Mouse (Mus musculus): ENCODE results near the gene Gm44511. TPM values are rescaled to one million over a fixed set of nuclear protein-coding genes. Genes with fewer than 3 reads are reported as not detected.
"Not testable (repeated sequence)": the region's sequence is repeated elsewhere in the genome, so short reads cannot be mapped to it uniquely, and the experiment has no call there.

The Gm44511 gene
- polyA plus RNA-seq, 1 experiment from 2014 or later, result not detected

- no peaks in the 10 kb centered on the region; the same call in 1 of the 2 replicates for H3K4me1 ChIP-seq (replicated peaks; ENCODE audit: insufficient read depth, low read length)
- H3K4me3 ChIP-seq (replicated peaks; ENCODE audit: low read depth, low read length), result no peak overlapping the region
- H3K27me3 ChIP-seq (ENCODE audit: insufficient read depth, low read length), result no peaks in the 10 kb centered on the region
- no peak overlapping the region for H3K9ac ChIP-seq (ENCODE audit: low read depth, low read length)
- DNase-seq (ENCODE audit: low spot score) (no peak), ATAC-seq (replicated peaks; ENCODE audit: low FRiP score, low read depth) (no peak)
- TF ChIP-seq CTCF (IDR thresholded peaks at IDR 0.05; ENCODE audit: low read depth), result no peak
- no peaks in the 10 kb centered on the region for H3K36me3 ChIP-seq (ENCODE audit: insufficient read depth, low read length)
- 78% methylated on average over 1 of the region's 1 CpGs for WGBS
- no peak overlapping the region for H3K27ac ChIP-seq
- no peak overlapping the region for H3K4me2 ChIP-seq (ENCODE audit: low read length)
- H3K9me3 ChIP-seq (replicated peaks; ENCODE audit: low read length), result no peaks in the 10 kb centered on the region
Measured at GRCm38 (mm10) chr6:128788517-128788916, 37.6 kb downstream of the Gm44511 start.

GRCm38 (mm10) chr6:128786396-128786795, 39.7 kb downstream of the Gm44511 start:
- WGBS, result 97% methylated on average over 1 of the region's 1 CpGs
- H3K36me3 ChIP-seq (ENCODE audit: insufficient read depth, low read length); H3K9ac ChIP-seq (ENCODE audit: low read depth, low read length); DNase-seq (ENCODE audit: low spot score); H3K4me2 ChIP-seq (ENCODE audit: low read length); H3K27me3 ChIP-seq (ENCODE audit: insufficient read depth, low read length); H3K4me3 ChIP-seq (replicated peaks; ENCODE audit: low read depth, low read length); H3K27ac ChIP-seq; H3K9me3 ChIP-seq (replicated peaks; ENCODE audit: low read length); H3K4me1 ChIP-seq (replicated peaks; ENCODE audit: insufficient read depth, low read length); ATAC-seq (replicated peaks; ENCODE audit: low FRiP score, low read depth): not testable (repeated sequence)

- DNase-seq (ENCODE audit: low spot score) (peak; percentile 53), ATAC-seq (replicated peaks; ENCODE audit: low FRiP score, low read depth) (no peak)
- Histone ChIP-seq H3K36me3 (ENCODE audit: insufficient read depth, low read length) (no peaks in the 10 kb centered on the region), H3K27ac (peak overlapping the region; percentile 36; the same call in 1 of the 2 replicates), H3K9me3 (replicated peaks; ENCODE audit: low read length) (no peaks in the 10 kb centered on the region), H3K4me3 (replicated peaks; ENCODE audit: low read depth, low read length) (no peak overlapping the region), H3K4me1 (replicated peaks; ENCODE audit: insufficient read depth, low read length) (no peaks in the 10 kb centered on the region), H3K4me2 (ENCODE audit: low read length) (no peak overlapping the region), H3K27me3 (ENCODE audit: insufficient read depth, low read length) (no peaks in the 10 kb centered on the region), H3K9ac (ENCODE audit: low read depth, low read length) (no peak overlapping the region)
- WGBS, result 64% methylated on average over 10 of the region's 10 CpGs
- TF ChIP-seq CTCF (IDR thresholded peaks at IDR 0.05; ENCODE audit: low read depth), result no peak
Measured at GRCm38 (mm10) chr6:128769481-128770253, 56.4 kb downstream of the Gm44511 start.

- H3K4me3 ChIP-seq (replicated peaks; ENCODE audit: low read depth, low read length), result no peak overlapping the region
- no peak overlapping the region for H3K9ac ChIP-seq (ENCODE audit: low read depth, low read length)
- H3K4me2 ChIP-seq (ENCODE audit: low read length), result no peak overlapping the region
- no peaks in the 10 kb centered on the region for H3K27me3 ChIP-seq (ENCODE audit: insufficient read depth, low read length)
- H3K4me1 ChIP-seq (replicated peaks; ENCODE audit: insufficient read depth, low read length), result no peaks in the 10 kb centered on the region
- ATAC-seq (replicated peaks; ENCODE audit: low FRiP score, low read depth) (no peak), DNase-seq (ENCODE audit: low spot score) (no peak)
- H3K27ac ChIP-seq, result no peak overlapping the region
- 81% methylated on average over 4 of the region's 4 CpGs for WGBS
- no peak for TF ChIP-seq CTCF (IDR thresholded peaks at IDR 0.05; ENCODE audit: low read depth)
- no peaks in the 10 kb centered on the region for H3K9me3 ChIP-seq (replicated peaks; ENCODE audit: low read length)
- no peaks in the 10 kb centered on the region for H3K36me3 ChIP-seq (ENCODE audit: insufficient read depth, low read length)
Measured at GRCm38 (mm10) chr6:128768047-128768446, 58.1 kb downstream of the Gm44511 start.

GRCm38 (mm10) chr6:128766486-128767254, 59.4 kb downstream of the Gm44511 start:
- TF ChIP-seq CTCF (IDR thresholded peaks at IDR 0.05; ENCODE audit: low read depth), result peak; percentile 75
- DNase-seq (ENCODE audit: low spot score), result peak; percentile 88

GRCm38 (mm10) chr6:128765211-128765610, 60.9 kb downstream of the Gm44511 start:
- H3K4me1 ChIP-seq (replicated peaks; ENCODE audit: insufficient read depth, low read length), result no peaks in the 10 kb centered on the region
- H3K27me3 ChIP-seq (ENCODE audit: insufficient read depth, low read length), result no peaks in the 10 kb centered on the region
- TF ChIP-seq CTCF (IDR thresholded peaks at IDR 0.05; ENCODE audit: low read depth), result no peak
- H3K9me3 ChIP-seq (replicated peaks; ENCODE audit: low read length), result no peaks in the 10 kb centered on the region
- no peak overlapping the region for H3K4me2 ChIP-seq (ENCODE audit: low read length)
- ATAC-seq (replicated peaks; ENCODE audit: low FRiP score, low read depth), result no peak
- 71% methylated on average over 1 of the region's 1 CpGs for WGBS
- H3K4me3 ChIP-seq (replicated peaks; ENCODE audit: low read depth, low read length), result no peak overlapping the region
- H3K36me3 ChIP-seq (ENCODE audit: insufficient read depth, low read length), result no peaks in the 10 kb centered on the region
- no peak overlapping the region for H3K9ac ChIP-seq (ENCODE audit: low read depth, low read length)
- no peak overlapping the region for H3K27ac ChIP-seq
- no peak for DNase-seq (ENCODE audit: low spot score)

More at GRCm38 (mm10) chr6:128766486-128767254, 59.4 kb downstream of the Gm44511 start:
- 68% methylated on average over 6 of the region's 6 CpGs for WGBS
- H3K4me3 ChIP-seq (replicated peaks; ENCODE audit: low read depth, low read length); H3K27ac ChIP-seq; H3K27me3 ChIP-seq (ENCODE audit: insufficient read depth, low read length); H3K4me2 ChIP-seq (ENCODE audit: low read length); H3K9me3 ChIP-seq (replicated peaks; ENCODE audit: low read length); H3K36me3 ChIP-seq (ENCODE audit: insufficient read depth, low read length); H3K9ac ChIP-seq (ENCODE audit: low read depth, low read length); H3K4me1 ChIP-seq (replicated peaks; ENCODE audit: insufficient read depth, low read length): not testable (repeated sequence)
- ATAC-seq (replicated peaks; ENCODE audit: low FRiP score, low read depth), result 0 out of 2 replicates have a peak, but pooled peaks have one; percentile 19

Data from kidney, postnatal 0 days (tissue).